Mouse (Mus musculus) left cerebral cortex, postnatal 4 days (tissue): Measurements from ENCODE around the gene Sema4g. TPM values are rescaled to one million over a fixed set of nuclear protein-coding genes. Genes with fewer than 3 reads are reported as not detected.
A peak's percentile ranks its signal among the peaks of the same experiment; 100 is the strongest.

Experiments
- DNase-seq: peaks from one replicate; pipeline ENCODE4 v3.0.0-alpha.2; 2022
- intact Hi-C: fragments of 180-260 bp; cut with DNase I; formaldehyde crosslinking; loops from one replicate; pipeline ENCODE4 v1.15.1; 2025
- total RNA-seq, 2 experiments: library from RNA; stranded (reverse); gene quantifications; 2 replicates each; pipeline ENCODE4 v1.2.3; 2021

The Sema4g gene
- total RNA-seq, 2 experiments from 2014 or later, result 116 to 123 TPM

DNA sequence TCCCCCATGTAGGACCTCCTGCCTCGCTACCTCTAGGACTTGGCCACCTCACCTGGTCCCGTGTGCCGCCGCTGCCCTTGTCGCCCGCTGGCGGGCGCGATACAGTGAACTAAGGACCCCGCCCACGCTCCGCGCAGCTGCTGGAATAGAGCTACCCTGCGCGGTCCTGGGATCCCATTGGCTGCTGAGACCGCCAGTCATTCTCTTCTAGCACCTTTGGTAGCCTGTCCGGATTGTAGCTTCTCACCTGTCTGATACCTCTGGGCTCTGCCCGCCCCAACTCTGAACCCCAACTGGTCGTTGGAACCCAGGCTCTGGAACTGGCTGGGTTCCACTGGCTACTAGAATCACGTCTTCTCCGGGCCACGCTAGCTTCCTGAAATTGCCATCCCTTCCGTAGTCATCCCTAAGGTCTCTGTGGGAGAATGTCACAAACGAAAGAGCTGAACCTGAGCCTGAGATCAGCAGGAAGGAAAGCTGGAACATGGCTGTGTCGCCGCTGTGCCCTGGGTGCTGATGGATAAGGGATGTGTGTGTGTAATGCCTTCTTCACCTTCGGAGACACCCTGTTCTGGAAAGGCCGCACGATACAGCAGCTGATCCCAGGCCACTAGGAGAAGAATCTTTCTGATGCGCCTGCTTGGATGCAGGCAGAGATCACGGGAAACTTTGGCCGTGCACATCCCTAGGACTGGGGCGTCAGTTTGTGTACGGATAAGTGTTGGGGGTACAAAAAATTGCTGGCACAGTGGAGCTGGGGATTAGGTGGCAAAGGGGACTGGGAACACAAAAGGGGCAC, 57.8 kb downstream of the Sema4g start:
- intact Hi-C loops, result no loop called here
- DNase-seq, result peak; percentile 87

GRCm38 (mm10) chr19:45047417-45047934, 58.6 kb downstream of the Sema4g start, which contains the start of gene Sfxn3:
Gene Sfxn3 (plus strand): TSS chr19:45047503.
- peak; percentile 95 for DNase-seq
- intact Hi-C loops, result no loop called here

DNA sequence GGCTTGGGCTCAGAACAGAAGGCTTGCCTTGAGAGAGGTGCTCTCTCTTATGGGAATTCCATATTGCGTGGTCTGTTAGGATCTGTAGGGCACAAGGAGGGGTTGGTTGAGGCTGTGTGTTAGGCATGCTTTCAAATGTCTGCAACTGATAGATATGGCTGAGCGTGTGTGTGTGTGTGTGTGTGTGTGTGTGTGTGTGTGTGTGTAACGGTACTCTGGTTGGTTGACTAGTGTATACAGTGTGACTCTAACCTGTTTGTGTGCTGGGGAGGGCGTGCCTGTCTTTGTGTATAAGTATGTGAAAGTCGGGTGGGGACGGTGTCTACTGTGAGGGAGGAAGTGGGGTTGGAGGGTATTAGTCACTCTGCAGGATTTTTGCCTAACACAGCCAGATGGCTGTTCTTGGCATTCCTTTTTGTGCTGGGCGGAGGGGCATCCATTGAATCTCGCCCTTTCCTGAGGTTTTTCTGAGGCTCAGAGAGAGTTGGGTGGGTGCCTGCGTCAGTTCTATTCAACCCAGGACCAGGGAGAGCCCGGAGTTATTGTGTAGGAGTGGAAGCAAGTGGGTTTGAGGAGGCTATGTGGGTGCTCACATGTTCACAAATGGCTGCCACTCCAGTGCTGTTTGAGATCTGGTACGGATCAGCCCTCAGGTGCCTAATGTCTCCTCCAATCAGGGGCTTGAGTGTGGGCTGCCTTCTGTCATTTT, 59.2 kb downstream of the Sema4g start:
- intact Hi-C loops, result no loop called here
- DNase-seq, result peak; percentile 48

DNA sequence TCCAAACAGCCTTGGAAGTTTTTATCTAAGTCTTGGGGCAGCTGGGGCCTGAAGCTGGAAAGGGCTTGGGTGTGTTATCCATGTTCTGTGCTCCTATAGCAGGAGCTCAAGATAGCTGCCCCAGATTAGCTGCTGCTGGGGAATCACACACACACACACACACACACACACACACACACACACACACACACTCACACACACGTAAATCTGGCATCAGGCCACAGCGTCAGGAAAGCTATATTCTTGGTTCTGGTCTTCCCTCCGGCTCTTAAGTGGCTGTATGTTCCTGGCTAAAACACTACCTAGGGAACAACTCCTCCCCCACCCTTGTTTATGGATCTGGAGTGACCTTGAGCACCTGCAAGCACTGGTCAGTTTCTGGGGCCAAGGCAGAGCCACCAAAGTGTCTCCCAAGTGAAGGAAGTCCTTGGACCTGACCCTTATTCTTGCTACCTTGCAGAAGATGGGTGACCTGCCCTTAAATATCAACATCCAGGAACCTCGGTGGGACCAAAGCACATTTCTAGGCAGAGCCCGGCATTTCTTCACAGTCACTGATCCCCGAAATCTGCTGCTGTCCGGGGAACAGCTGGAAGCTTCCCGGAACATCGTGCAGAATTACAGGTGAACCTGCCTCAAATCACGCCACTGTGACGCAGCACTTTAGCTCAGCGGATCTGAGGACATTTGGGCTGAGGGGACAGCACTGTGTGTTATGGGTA, 59.9 kb downstream of the Sema4g start:
- intact Hi-C loops, result no loop called here
- DNase-seq, result no peak

DNA sequence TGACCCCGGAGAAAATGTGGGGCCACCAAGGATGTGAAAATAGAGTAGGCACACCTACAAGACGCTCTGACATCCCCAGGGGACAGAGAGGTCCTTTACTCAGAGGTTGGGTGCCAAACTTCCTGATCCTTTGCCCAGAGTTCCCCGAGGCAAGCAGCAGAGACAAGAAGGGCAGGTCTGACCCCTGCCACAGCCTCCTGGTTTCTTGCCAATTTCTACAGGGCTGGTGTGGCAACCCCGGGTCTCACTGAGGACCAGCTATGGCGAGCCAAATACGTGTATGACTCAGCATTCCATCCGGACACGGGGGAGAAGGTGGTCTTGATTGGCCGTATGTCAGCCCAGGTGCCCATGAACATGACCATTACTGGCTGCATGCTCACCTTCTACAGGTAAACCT, 60.6 kb downstream of the Sema4g start:
- intact Hi-C loops, result no loop called here
- DNase-seq, result no peak

Other genes with a start within 250 kb of the Sema4g start
- under 1 TPM; 0.26 to 0.36 TPM for gene Pax2, start 233.1 kb upstream of the Sema4g start, total RNA-seq
- 10 to 100 TPM; 44.7 to 46.6 TPM for gene Slf2, start 58.0 kb upstream of the Sema4g start, total RNA-seq
- gene Twnk, start 16.6 kb downstream of the Sema4g start, total RNA-seq, result 10 to 100 TPM; 16.0 to 17.3 TPM
- 10 to 100 TPM; 41.3 to 41.6 TPM for gene Mrpl43, start 17.3 kb downstream of the Sema4g start, total RNA-seq
- gene Lzts2, start 25.3 kb downstream of the Sema4g start, total RNA-seq, result 10 to 100 TPM; 30.2 to 35.1 TPM
- 1 to 10 TPM; 8.0 to 8.2 TPM for gene Pdzd7, start 56.6 kb downstream of the Sema4g start, total RNA-seq
- 100 to 1,000 TPM; 108 to 128 TPM for gene Sfxn3, start 58.4 kb downstream of the Sema4g start, total RNA-seq
- 1 to 10 TPM in 1 of 2 experiments, under 1 TPM in 1; 0.70 to 1.8 TPM for gene Kazald1, start 86.1 kb downstream of the Sema4g start, total RNA-seq
- gene Tlx1, start 161.6 kb downstream of the Sema4g start, total RNA-seq, result not detected
- gene Lbx1, start 246.7 kb downstream of the Sema4g start, total RNA-seq, result not detected